Mouse (Mus musculus) MEL (cell line): ENCODE data around the gene Flvcr1. TPM values are rescaled to one million over a fixed set of nuclear protein-coding genes. Genes with fewer than 3 reads are reported as not detected.

Experiments used
- DNase-seq: peaks from one replicate; pipeline ENCODE4 v3.0.0; 2011; ENCODE audit warnings: low read depth, low spot score
- H3K27ac ChIP-seq: 2 replicates; pipeline ENCODE4 v1.5.1; 2012; ENCODE audit warnings: low read depth, mild to moderate bottlenecking, control low read depth, low read length, moderate library complexity; ENCODE audit not compliant: control insufficient read depth
- H3K27me3 ChIP-seq, 2 experiments: fragments of 150-350 bp in 1 of 2; sonication (generic) in 1 of 2; 2 replicates each; pipeline ENCODE4 v1.6.1; 2012; ENCODE audit warnings: low read length in 2 of 2, mild to moderate bottlenecking in 2 of 2, improper control_type of control experiment in 1 of 2, moderate library complexity in 1 of 2; ENCODE audit not compliant: insufficient read depth in 2 of 2, control insufficient read depth in 1 of 2
- H3K36me3 ChIP-seq, 2 experiments: 2 replicates each; pipeline ENCODE4 v1.6.1; 2012 to 2014; ENCODE audit warnings: low read length in 2 of 2, improper control_type of control experiment in 1 of 2, inconsistent platforms in 1 of 2, mild to moderate bottlenecking in 1 of 2; ENCODE audit not compliant: insufficient read depth in 2 of 2, control insufficient read depth in 1 of 2
- H3K4me1 ChIP-seq, 2 experiments: fragments of 150-350 bp in 1 of 2; sonication (generic) in 1 of 2; 2 replicates each; pipeline ENCODE4 v1.6.1; 2012; ENCODE audit warnings: low read length in 2 of 2, improper control_type of control experiment in 1 of 2, mild to moderate bottlenecking in 1 of 2; ENCODE audit not compliant: insufficient read depth in 2 of 2, control insufficient read depth in 1 of 2
- H3K4me3 ChIP-seq, 2 experiments: fragments of 150-350 bp in 1 of 2; sonication (generic) in 1 of 2; 2 replicates each; pipeline ENCODE4 v1.5.1; 2012; ENCODE audit warnings: low read depth in 2 of 2, low read length in 2 of 2, mild to moderate bottlenecking in 2 of 2, moderate library complexity in 2 of 2, control low read depth in 1 of 2, improper control_type of control experiment in 1 of 2; ENCODE audit not compliant: control insufficient read depth in 1 of 2, insufficient read depth in 1 of 2
- H3K79me2 ChIP-seq: 2 replicates; pipeline ENCODE4 v1.6.1; 2012; ENCODE audit warnings: mild to moderate bottlenecking, low read length, moderate library complexity; ENCODE audit not compliant: control insufficient read depth, poor library complexity, insufficient read depth
- H3K9ac ChIP-seq: 2 replicates; pipeline ENCODE4 v1.6.1; 2012; ENCODE audit warnings: low read depth, mild to moderate bottlenecking, control low read depth, low read length, moderate library complexity; ENCODE audit not compliant: control insufficient read depth, poor library complexity, severe bottlenecking
- H3K9me3 ChIP-seq: fragments of 150-350 bp; sonication (generic); replicated peaks from 2 replicates; pipeline ENCODE4 v1.6.1; 2012; ENCODE audit warnings: mild to moderate bottlenecking, low read length, improper control_type of control experiment, moderate library complexity; ENCODE audit not compliant: insufficient read depth
- CTCF ChIP-seq, 3 experiments: IDR thresholded peaks in 2 of 3; conservative IDR thresholded peaks in 1 of 3; 2 replicates each; pipeline ENCODE4 v1.5.1; 2011 to 2012; ENCODE audit warnings: low read length in 3 of 3, low read depth in 2 of 3, mild to moderate bottlenecking in 2 of 3, improper control_type of control experiment in 1 of 3, inconsistent platforms in 1 of 3, mixed read lengths in 1 of 3, moderate library complexity in 1 of 3; ENCODE audit not compliant: control insufficient read depth in 1 of 3, insufficient read depth in 1 of 3, poor library complexity in 1 of 3, severe bottlenecking in 1 of 3
- E2F4 ChIP-seq: IDR thresholded peaks from 2 replicates; pipeline ENCODE4 v1.6.1; 2011; ENCODE audit warnings: low read depth, low read length, improper control_type of control experiment, borderline replicate concordance
- ELF1 ChIP-seq: IDR thresholded peaks from 2 replicates; pipeline ENCODE4 v1.6.1; 2014; ENCODE audit warnings: low read depth, mild to moderate bottlenecking, inconsistent platforms, low read length, improper control_type of control experiment, moderate library complexity
- EP300 ChIP-seq, 2 experiments: IDR thresholded peaks; 2 replicates each; pipeline ENCODE4 v1.6.1; 2011; ENCODE audit warnings: improper control_type of control experiment in 2 of 2, low read length in 2 of 2, low read depth in 1 of 2, mild to moderate bottlenecking in 1 of 2
- GABPA ChIP-seq: IDR thresholded peaks from 2 replicates; pipeline ENCODE4 v1.6.1; 2012; ENCODE audit warnings: low read depth, mild to moderate bottlenecking, inconsistent platforms, low read length, improper control_type of control experiment, moderate library complexity
- GATA1 ChIP-seq: IDR thresholded peaks from 2 replicates; pipeline ENCODE4 v1.6.1; 2011; ENCODE audit warnings: low read depth, low read length, improper control_type of control experiment
- HCFC1 ChIP-seq: IDR thresholded peaks from 2 replicates; pipeline ENCODE4 v1.6.1; 2012; ENCODE audit warnings: low read depth, mild to moderate bottlenecking, inconsistent platforms, low read length, improper control_type of control experiment, moderate library complexity
- KAT2A ChIP-seq: conservative IDR thresholded peaks from 2 replicates; pipeline ENCODE4 v1.6.1; 2012; ENCODE audit warnings: low read depth, low read length, improper control_type of control experiment, inconsistent platforms
- MAFK ChIP-seq: IDR thresholded peaks from 2 replicates; pipeline ENCODE4 v1.6.1; 2011; ENCODE audit warnings: low read depth, mild to moderate bottlenecking, low read length, improper control_type of control experiment, borderline replicate concordance
- MAZ ChIP-seq: IDR thresholded peaks from 2 replicates; pipeline ENCODE4 v1.6.1; 2012; ENCODE audit warnings: low read depth, mild to moderate bottlenecking, inconsistent platforms, low read length, improper control_type of control experiment
- MEF2A ChIP-seq: IDR thresholded peaks from 2 replicates; pipeline ENCODE4 v1.6.1; 2014; ENCODE audit warnings: low read depth, mild to moderate bottlenecking, inconsistent platforms, low read length, improper control_type of control experiment; ENCODE audit not compliant: poor library complexity, insufficient replicate concordance, severe bottlenecking; ENCODE audit errors: extremely low read depth
- MXI1 ChIP-seq: IDR thresholded peaks from 2 replicates; pipeline ENCODE4 v1.6.1; 2011; ENCODE audit warnings: mild to moderate bottlenecking, low read depth, low read length, improper control_type of control experiment
- POLR2AphosphoS2 ChIP-seq: IDR thresholded peaks from 2 replicates; pipeline ENCODE4 v1.6.1; 2011; ENCODE audit warnings: low read length, improper control_type of control experiment
- POLR2AphosphoS5 ChIP-seq: IDR thresholded peaks from 2 replicates; pipeline ENCODE4 v1.6.1; 2012; ENCODE audit warnings: low read depth, borderline replicate concordance, mild to moderate bottlenecking, inconsistent platforms, low read length, moderate library complexity, mixed read lengths
- RAD21 ChIP-seq: IDR thresholded peaks from 2 replicates; pipeline ENCODE4 v1.6.1; 2011; ENCODE audit warnings: mild to moderate bottlenecking, low read depth, low read length, improper control_type of control experiment
- SIN3A ChIP-seq: IDR thresholded peaks from 2 replicates; pipeline ENCODE4 v1.6.1; 2012; ENCODE audit warnings: low read length, improper control_type of control experiment, inconsistent platforms
- SMC3 ChIP-seq: IDR thresholded peaks from 2 replicates; pipeline ENCODE4 v1.6.1; 2011; ENCODE audit warnings: low read depth, low read length, improper control_type of control experiment
- ZMIZ1 ChIP-seq: IDR thresholded peaks from 2 replicates; pipeline ENCODE4 v1.6.1; 2012; ENCODE audit warnings: low read depth, mild to moderate bottlenecking, inconsistent platforms, low read length, improper control_type of control experiment, moderate library complexity
- polyA plus RNA-seq, 2 experiments: library from polyadenylated mRNA; stranded (reverse) in 1 of 2; unstranded in 1 of 2; fragments of >175 nt in 1 of 2; fragments of >200 nt in 1 of 2; gene quantifications; 2 replicates each; pipeline versions ENCODE4 v1.2.1 to v1.2.4; 2012; ENCODE audit warnings: low replicate concordance in 2 of 2, low read depth in 1 of 2; ENCODE audit not compliant: insufficient read length in 2 of 2, insufficient read depth in 1 of 2, missing spikeins in 1 of 2
- total RNA-seq: library from RNA; depleted of rRNA; stranded (reverse); fragments of 300-350 nt; gene quantifications from 2 replicates; pipeline ENCODE4 v1.2.3, GENCODE M21; 2012

Gene Flvcr1
- total and polyA plus RNA-seq, 3 experiments = 19.1 to 36.9 TPM; not detected in 1

- Histone ChIP-seq H3K4me1 (peaks cover 13 to 22% of the 10 kb centered on the region in 2 experiments), H3K9ac (no peak overlapping the region), H3K9me3 (no peaks in the 10 kb centered on the region)
- peak; percentile 43 for TF ChIP-seq RAD21
- TF ChIP-seq HCFC1 = no peak
- no peak for TF ChIP-seq ELF1
- TF ChIP-seq GATA1 = 0 out of 2 replicates have a peak, but pooled peaks have one; percentile 13
- TF ChIP-seq SIN3A = 0 out of 2 replicates have a peak, but pooled peaks have one; percentile 33
- TF ChIP-seq CTCF (IDR thresholded peaks at IDR 0.05 in 2 of 3, conservative IDR thresholded peaks at IDR 0.05 in 1 of 3; ENCODE audit: control insufficient read depth in 1 of 3, insufficient read depth in 1 of 3, low read depth in 2 of 3, low read length in 3 of 3, poor library complexity in 1 of 3, severe bottlenecking in 1 of 3) = peak in 2 of 3 experiments; percentile 25 to 68; a peak in 3 of 6 replicates
- peak; percentile 65 for TF ChIP-seq SMC3
- TF ChIP-seq MAZ = no peak
- TF ChIP-seq POLR2AphosphoS2 = no peak
- TF ChIP-seq, all 39 proteins: peak for 5
- H3K79me2 ChIP-seq = peaks cover 2% of the 10 kb centered on the region
- H3K4me3 ChIP-seq = no peak overlapping the region
- H3K27ac ChIP-seq = no peak overlapping the region
- peak; percentile 77 for DNase-seq
- peaks cover 0 to 25% of the 10 kb centered on the region in 2 experiments; a peak in 2 of 4 replicates for H3K36me3 ChIP-seq
- no peaks in the 10 kb centered on the region for H3K27me3 ChIP-seq
These were observed 31.5 kb upstream of the Flvcr1 start for GRCm38 (mm10) chr1:191057461-191057860.

DNA sequence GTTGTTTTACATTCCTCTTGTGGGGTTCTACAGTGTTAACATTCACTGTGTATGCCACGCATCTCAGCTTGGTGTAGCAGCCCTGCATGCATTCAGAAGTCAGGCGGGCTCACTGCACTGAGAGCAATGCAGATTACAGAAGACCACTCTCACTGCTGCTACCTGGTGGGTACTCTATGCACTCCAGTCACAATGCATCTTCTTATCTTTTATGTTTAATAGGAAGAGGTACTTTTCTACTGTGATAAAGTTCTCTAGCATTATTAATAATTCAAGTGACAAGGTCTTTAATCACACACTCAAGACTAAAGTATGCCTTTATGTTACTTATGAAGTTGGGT is 29.5 kb upstream of the Flvcr1 start:
- H3K79me2 ChIP-seq = no peaks in the 10 kb centered on the region

More for the DNA sequence above, 29.5 kb upstream of the Flvcr1 start:
- DNase-seq = no peak
- H3K4me1 ChIP-seq = peaks cover 13% of the 10 kb centered on the region in 2 experiments
- peaks cover 0 to 18% of the 10 kb centered on the region in 2 experiments; a peak in 2 of 4 replicates for H3K36me3 ChIP-seq
- TF ChIP-seq ZMIZ1 = no peak
- peak; percentile 24 for TF ChIP-seq RAD21
- peak in 2 of 3 experiments; percentile 37 to 57; a peak in 4 of 6 replicates for TF ChIP-seq CTCF (IDR thresholded peaks at IDR 0.05 in 2 of 3, conservative IDR thresholded peaks at IDR 0.05 in 1 of 3; ENCODE audit: control insufficient read depth in 1 of 3, insufficient read depth in 1 of 3, low read depth in 2 of 3, low read length in 3 of 3, poor library complexity in 1 of 3, severe bottlenecking in 1 of 3)
- no peak for TF ChIP-seq E2F4
- no peak for TF ChIP-seq GABPA
- peak; percentile 62 for TF ChIP-seq SMC3
- no peak for TF ChIP-seq MAZ
- no peak for TF ChIP-seq MEF2A
- TF ChIP-seq KAT2A = no peak; the same call in 1 of the 2 replicates
- no peak for TF ChIP-seq POLR2AphosphoS5
- no peak for TF ChIP-seq POLR2AphosphoS2
- no peak; a peak in 1 of 4 replicates for TF ChIP-seq EP300 (IDR thresholded peaks at IDR 0.05; ENCODE audit: low read depth in 1 of 2, low read length in 2 of 2)
- no peak for TF ChIP-seq MAFK
- TF ChIP-seq MXI1 = no peak
- peak overlapping the region; percentile 2; the same call in 1 of the 2 replicates for H3K9ac ChIP-seq
- peak overlapping the region; percentile 96 for H3K27ac ChIP-seq
- H3K27me3 ChIP-seq = no peaks in the 10 kb centered on the region
- H3K9me3 ChIP-seq = no peaks in the 10 kb centered on the region
- H3K4me3 ChIP-seq = no peak overlapping the region
